Mouse (Mus musculus) ovary, postnatal 14 days (tissue): ENCODE measurements around the gene Cxcr6.
"Not testable (repeated sequence)": the region's sequence is repeated elsewhere in the genome, so short reads cannot be mapped to it uniquely, and the experiment has no call there.

Experiments
- DNase-seq: peaks from one replicate; pipeline ENCODE4 v3.0.0; 2022; ENCODE audit warnings: low spot score

Cxcr6 gene

DNA sequence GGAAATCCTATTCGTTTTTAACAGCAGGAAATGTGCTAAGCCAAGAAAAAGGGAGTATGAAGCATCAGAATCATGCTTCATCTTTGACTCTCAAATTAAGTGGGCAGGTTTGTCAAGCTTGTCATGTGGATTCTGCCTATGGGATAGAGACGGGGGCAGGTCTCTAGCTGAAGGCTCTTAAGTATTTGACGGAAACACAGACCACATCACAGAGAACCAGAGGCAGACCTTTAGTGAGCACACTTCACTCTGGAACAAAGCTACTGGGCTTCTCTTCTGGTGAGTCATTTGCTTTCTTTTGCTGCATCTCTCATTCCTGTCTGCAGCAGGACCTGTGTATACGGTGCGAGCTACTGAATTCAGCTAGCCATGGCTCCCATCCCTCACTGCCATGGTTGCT, at the start of gene Cxcr6:
TSS of gene Cxcr6 (plus strand) at position 209 of the 400 bp plus-strand sequence.
- no peak for DNase-seq

DNA sequence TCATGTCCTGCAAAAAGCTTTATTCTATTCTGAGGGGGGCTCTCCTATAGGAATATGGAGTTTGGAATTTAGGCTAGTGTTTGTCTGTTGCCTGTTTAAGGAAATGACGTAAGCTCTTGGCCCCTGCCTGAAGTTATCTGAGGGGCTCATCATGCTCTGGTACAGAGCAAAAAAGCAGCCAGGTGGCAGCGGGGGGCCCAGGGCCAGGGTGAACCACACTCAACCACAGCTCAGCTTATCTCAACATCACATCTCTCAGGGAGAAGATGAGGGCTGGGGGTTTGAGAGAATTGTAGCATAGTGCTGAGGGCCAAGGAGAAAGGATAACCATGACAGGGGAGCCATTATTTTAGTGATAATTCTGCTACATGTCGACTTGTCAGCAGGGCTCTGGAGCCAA, 49.5 kb upstream of the Cxcr6 start:
- no peak for DNase-seq

DNA sequence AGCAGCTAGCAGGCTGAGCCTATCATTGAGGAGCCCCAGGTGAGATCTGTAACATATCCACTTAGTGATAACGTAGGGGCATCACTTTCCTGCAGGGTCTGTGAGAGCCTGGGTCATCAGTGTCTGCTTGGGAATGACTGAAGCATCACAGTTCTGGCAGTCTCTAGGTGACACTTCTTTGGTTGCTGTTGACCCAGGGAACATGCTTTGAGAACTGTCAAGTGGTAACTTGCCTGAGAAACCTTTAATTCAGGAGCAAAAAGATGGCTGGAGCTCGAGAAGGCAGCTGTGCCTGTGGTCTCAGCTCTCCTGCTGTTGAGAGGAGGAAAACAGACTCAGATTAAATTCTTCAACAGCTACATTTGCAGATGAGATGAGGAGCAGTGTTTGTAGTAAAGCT, 48.9 kb upstream of the Cxcr6 start:
- no peak for DNase-seq

DNA sequence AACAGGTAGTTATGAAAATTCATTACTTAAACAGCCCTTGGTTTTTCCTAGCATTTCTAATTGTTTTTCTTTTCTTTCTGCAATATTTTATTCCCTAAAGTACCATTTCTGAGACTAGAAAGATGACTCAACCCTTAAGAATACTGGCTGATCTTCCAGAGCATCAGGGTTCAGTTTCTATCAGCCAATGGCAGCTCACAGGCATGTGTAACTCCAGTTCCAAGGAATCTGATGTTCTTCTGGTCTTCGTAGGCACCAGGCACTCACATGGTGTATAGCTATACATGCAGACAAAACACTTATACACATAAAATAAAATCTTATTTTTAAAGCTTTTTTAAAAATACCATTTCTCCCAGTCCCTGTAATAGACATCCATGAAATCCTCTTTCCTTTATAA, 48.1 kb upstream of the Cxcr6 start:
- DNase-seq = no peak

DNA sequence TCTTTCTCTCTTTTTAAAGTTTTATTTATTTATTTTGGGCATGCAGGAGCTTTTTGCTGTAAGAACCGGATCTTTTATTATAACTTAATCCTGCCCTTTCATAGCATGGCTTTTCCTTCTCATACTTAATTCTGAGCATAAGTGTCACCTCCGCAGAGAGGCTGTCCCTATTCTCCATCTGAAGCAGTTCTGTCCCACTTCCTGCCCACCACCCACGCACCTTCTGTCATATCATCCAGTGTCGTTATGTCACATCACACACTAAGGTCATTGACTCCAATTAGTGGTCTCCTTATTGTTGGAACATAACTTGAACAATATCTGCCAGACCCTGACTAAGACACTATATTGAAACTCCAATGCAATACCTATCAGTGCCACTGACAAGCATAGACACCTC, 47.6 kb upstream of the Cxcr6 start:
- no peak for DNase-seq

DNA sequence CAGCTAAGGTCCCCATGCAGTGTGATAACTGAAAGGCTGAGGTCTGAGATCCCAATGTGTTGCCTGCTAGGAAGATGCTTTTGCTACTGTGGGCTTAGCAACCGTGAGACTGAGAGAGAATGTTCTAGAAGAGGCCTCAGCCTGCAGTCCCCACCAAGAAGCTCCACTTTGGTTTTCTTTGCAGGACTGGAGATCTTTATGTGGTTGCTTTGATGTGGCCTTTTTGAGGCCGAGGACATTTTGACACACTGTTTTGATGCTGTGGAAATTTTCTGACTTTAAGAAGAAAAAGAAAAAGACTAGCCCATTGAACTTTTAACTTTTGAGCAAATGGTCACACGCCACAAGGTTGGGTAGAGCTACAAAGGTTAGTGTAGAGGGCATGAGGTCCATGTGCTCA, 45.5 kb upstream of the Cxcr6 start:
- DNase-seq = no peak

DNA sequence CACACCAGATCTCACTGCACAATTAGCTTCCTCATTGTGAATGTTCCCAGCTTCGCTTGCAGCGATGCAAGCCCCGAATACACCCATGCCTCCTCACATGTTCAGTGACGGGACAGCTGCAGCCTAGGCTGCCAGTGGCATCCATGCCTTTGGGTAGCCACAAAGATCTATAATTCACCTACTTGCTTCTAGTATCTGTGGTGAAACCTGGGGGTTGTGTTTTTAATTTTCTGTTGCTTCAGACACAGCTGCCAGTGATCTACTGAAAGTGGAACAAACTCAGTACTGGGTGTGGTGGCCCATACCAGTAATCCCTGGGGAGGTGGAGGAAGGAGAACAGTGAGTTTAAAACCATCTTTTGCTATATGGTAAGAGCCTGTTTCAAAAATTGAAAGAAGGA, 43.4 kb upstream of the Cxcr6 start:
- DNase-seq = no peak

DNA sequence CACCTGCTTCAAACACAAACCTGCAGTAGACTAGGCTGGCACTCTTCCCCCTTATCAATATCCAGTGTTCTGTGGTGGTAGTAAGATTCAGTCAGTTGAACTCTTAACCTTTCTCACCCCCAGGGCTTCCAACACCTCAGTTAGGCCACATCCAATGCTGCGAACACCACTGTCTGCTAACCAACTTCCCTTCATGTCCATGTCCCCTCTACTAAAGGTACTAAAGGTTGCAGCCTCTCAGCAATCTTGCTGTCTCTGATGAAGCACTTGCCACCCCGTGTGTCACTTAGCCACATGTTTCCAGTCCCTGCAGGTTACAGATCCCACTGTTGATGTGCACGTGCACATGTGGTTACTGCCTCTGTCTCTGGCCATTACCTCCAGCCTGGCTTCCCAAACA, 42.5 kb upstream of the Cxcr6 start:
- no peak for DNase-seq

DNA sequence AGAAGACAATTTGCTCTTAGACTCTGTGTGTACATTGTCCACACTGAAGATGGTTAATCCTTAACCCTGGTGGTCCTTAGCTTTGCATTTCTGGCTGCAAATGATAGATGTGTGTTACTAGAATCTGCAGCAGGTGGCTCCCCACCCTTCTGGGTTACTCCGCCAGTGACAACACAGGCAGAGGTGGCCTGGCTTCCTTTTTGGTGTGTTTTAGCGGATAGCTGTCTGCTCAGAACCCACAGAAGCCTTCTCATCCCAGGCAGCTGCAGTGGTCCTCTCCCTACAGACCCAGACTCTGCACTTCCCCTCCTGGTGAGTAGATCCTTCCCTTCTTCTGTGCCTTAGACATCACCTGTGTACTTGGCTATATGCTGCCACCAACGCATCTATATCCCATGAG, 39.3 kb upstream of the Cxcr6 start:
- DNase-seq = no peak

DNA sequence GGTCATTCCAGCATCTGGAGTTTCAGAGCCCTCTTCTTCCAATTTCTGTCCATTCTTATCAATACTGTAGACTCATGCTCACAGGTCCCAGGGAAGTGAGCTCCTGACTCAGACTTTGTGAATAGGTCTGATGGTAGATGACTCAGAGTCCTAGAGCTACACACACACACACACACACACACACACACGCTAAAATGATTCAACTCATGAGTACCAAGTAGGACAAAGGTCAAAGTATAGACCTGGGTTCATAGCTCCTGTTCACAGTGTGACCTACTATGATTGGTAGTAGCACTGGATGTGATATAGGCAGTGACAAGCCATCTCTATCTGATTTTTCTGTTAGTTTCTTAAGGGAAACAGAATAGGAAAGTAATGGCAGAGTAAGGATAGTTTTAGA, 37.8 kb upstream of the Cxcr6 start:
- DNase-seq = no peak

DNA sequence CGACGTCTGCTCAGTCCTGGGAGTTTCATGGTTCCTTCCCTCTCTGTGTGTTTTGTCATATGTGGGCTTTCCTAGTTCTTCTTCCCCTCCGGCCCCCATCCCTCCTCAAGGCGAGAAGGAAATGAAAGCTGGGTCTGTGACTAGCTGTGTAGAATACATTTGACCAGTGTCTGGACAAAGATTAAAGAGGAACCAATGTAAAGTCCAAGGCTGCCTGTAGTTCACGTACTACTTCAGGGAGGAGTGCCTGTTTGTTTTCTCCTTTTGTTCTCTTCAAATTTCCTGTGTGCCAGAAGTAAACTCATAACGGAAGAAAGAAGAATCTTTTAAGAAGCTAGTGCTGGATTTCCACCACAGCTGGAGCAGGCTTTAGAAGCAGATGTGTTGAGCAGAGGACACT, 36.7 kb upstream of the Cxcr6 start:
- DNase-seq = no peak

DNA sequence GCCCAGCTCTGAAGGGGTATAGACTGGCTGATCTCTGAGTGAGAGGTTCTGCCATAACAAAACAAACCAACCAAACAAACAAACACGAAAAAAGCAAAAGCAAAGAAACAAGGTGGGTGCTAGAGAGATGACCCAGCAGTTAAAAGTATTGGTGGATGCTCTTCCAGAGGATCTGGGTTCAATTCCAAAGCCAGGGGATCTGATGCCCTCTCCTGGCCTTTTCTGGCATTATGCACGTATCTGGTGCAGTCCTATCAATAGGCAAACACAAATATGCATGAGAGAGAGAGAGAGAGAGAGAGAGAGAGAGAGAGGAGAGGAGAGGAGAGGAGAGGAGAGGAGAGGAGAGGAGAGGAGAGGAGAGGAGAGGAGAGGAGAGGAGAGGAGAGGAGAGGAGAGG, 33.0 kb upstream of the Cxcr6 start:
- not testable (repeated sequence) for DNase-seq

DNA sequence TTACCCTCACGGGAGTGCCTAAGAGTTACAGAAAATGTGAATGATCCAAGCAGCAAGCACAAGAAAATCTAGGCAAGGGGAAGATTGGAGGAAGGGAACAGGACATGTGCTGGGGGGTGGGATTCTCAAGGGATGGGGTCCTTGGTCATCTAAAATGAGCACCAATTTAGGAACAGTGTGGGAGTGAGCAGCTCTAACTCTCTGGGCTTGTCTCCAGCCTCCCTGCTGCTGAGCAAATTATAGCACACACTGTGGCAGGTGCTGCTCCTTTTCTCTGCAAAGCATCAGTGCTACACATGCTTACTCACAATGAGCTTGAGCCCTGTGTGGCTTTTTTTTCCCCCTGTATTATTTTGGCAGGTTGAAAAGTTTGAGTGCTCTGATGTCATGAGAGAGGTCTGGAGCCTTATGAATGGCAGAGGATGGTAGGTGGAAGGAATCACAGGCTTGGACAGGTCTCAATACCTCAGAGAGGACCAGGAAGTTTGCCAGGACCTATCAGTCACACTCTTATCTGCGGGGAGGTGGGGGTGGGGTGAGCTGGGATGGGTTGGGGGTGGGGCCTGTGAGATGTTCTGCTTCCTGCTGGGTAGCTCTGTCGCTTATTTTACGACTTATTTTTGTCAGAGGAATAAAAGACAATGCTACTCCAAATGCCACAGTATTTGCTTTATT, 17.3 kb upstream of the Cxcr6 start:
- no peak for DNase-seq

DNA sequence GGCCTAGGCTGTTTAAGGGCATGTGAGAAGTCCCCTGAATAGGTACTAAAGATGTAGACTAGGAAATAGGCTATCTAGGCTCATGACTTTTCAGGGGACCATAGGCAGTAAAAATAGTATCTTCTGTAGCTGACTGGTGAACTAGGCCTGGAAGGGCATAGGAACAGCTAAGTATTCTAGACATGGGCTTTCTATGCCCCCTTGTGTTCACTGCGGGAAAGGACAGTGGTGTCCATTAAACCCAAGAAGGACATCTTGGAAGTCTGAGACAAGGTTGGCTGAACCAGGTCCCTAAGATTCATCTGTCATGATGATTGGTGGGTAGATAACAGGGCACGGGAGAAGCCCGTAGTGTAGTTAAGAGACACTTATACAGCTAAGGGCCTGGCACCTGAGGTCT, 10.1 kb upstream of the Cxcr6 start:
- peak; percentile 34 for DNase-seq

DNA sequence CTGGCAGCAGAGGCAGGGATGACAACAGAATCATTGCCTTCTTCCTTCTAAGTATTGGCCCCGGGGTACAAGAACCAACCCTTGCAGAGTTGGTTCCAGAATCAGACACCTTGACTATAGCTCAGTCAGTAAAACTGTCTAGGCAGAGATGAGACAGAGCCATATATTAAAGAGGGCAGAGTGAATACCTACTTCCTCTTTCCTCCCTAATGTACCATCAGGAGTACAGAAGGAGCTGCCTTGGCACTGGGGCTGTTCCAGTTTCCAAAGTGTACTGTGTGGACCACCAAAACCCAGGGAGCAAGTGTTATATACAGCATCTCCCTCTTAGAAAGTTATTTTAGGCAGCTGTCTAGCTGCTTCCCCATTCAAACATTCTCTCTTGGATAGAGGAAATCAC, 4.7 kb upstream of the Cxcr6 start:
- DNase-seq = no peak

DNA sequence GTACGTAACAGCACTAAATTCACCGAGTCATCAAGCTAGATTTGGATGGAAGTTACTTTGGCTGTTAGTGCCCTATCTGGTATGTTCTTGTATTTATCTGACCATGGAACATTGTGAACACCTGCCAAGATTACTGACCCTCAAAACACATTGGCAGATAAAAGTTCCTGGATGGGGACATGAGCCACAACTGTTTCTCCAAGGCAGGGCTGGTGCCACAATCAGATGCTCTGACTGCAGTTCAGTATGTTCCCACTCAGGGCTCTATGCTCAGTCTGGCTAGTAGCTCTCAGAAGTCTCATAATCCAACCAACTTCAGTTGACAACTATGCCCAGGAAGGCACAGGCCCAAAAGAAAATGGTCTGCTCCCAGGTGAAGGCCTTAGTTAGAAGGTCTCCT, 3.9 kb upstream of the Cxcr6 start:
- no peak for DNase-seq

DNA sequence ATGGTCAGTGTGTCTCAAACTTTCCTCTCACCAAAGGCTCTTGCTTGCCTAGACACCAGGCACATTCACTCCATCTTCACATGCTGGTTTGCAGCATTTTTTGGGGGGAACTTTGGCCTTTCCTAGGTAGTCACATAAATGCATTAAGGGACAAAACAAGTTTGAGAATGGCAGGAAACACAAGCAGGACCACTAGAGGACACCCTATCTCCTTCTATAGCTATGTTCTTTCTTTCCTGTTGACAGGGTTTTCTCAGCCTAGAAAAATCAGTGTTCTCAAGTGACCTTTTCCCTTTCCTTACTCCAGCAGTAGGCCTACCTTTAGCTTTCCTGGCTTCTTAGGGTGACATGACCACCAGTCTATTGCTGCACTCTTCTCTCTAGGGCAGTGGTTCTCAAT, 3.4 kb upstream of the Cxcr6 start:
- DNase-seq = no peak

DNA sequence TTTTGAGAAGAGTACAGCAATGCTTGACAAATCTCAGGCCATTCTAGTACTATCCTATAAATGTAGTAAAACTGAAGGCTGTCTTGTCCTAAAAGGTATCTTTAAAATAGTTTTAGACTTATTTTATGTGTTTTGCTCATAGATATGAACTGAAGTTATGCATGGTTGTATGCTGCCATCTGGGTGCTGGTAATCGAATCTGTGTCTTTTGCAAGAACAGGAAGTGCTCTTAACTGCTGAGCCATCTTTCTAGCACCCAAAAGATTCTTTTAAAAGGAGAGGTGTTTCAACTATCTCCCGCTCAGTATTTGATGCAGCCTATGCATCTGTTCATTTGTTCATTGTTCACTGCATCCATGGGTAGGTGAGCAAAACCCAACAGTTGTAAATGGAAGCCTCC, 1.0 kb upstream of the Cxcr6 start:
- no peak for DNase-seq

DNA sequence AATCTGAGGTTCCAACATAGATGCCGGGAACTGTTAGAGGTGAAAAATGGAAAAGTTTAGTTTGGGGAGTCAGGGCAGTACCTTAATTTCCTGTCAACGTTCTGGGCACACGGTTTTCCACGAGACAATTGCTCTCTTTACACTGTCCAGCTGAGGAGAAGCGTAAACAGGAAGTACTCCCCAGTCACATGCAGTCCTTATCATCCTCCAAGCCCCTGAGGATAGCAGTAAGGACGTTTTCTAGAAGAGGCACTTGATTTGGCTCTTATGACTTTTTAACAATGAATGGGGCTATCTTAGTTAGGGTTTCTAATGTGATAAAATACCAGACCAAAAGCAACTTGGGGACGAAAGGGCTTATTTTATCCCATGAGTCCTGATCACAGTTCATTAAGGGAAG, 2.3 kb downstream of the Cxcr6 start:
- no peak for DNase-seq

DNA sequence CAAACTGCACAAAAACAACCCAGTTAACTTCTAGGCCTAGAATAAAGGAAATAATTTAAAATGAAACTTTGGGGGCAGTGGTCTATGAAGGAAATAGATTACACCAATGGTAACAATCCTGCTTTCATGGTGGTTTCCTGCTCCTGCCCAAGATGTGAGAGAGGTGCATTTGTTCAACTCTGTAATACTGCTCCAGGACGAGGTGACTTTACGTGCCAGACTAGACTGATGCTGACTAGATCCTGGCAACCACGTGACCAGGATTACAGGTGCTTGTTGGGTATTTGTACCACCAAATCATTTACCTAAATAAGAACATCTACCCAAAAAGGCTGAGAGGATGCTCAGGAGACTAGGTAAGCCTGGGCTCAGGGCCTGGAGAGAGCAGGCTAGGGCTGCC, 5.6 kb downstream of the Cxcr6 start:
- no peak for DNase-seq

DNA sequence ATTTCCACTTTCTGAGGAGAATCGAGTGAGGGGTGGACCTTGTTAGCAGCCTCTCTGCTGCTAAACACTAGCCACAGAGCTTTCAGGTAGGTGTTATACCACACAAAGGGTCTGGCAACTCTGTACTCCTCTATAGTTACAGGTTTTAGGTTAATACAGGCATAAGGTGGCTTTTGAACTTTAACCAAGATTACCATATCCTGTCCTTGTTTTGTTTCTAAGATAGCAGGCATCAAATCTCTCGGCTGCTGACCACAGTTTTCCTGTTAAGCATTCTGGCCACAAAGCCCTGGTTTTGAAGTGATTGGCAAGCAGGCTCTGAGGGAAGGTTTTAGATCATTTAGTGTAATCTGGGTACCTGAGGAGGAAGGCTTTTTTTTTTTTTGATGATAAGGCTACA, 8.1 kb downstream of the Cxcr6 start:
- DNase-seq = no peak

DNA sequence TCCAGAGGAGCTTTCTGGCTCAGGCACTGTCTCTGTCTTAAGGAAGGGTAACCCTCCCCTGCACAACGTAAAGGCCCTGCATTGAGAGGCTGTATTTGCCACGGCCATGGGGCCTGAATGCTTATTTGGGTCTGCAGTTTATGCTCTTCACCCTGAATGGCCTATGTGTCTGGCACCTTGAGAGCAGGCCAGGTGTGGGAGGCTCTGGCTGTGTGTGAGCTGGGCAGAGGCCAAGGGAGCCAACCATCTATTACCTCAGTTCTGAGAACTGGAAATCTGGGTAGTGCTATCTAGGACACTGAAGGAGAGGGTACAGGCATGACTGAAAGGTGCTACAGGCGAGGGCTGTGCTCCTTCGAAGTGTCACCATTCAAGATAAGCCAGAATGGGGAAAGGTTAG, 8.5 kb downstream of the Cxcr6 start:
- DNase-seq = no peak

DNA sequence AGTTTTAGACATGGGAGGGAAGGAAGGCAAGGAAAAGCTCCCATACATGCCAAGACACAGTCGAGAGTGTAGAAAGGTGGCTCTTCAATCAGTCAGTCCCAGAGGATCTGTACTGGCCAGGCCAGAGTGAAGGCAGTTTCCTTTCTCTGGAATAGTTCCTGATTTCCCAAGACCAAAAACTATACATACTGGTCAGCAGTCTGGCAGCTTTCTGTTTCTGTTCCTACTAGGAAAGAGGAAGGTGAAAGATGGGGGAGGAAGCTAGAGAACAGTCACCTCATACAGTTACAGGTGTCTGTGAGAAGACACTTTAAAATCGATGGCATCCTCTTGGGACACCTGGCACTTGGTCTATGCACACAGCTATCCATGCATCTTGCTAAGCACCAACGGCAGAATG, 9.2 kb downstream of the Cxcr6 start:
- no peak for DNase-seq

DNA sequence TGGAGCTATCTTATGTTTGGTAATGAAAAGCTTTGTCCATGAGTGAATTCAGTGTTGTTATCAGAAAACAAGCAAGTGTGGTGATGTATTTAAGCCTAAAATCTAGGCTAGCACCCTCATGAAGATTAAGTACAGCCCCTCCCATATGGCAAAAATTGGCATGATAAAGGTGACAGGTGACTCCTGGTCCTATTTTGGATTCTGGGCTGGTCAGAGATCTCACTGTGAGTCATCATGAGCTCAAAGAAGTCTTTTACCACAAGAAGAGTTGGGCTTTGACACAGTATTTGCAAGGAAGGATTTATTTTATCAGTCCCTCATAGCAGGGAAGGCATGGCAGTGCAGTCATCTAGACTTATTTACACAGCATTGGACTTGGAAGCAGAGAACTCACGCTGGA, 9.7 kb downstream of the Cxcr6 start:
- DNase-seq = no peak

DNA sequence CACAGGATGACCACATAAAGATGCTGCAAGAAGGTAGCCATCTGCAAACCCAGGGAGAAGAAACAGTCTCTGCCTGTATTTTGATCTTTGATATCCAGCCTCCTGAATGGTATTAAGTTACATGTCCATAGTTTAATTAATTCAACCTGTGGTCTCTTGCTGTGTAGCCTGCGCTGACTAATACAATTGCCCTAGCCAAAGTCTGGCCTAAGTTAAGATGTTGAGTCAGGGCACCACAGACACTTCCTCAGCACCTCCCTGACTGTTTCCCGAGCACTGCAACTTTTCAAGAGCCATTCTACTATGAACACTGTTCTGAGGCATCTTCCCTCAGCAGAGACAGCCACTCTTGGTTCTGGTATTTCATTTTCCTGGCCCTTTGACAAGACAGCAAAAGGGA, 12.3 kb downstream of the Cxcr6 start:
- DNase-seq = no peak
